Mouse (Mus musculus) ES-Bruce4 (cell line): ENCODE results near the gene Eea1.

ENCODE experiments used
- CTCF ChIP-seq: IDR thresholded peaks from one replicate; pipeline ENCODE4 v1.8.1; 2011; ENCODE audit warnings: low read depth, low read length
- EP300 ChIP-seq: IDR thresholded peaks from 2 replicates; pipeline ENCODE4 v1.6.1; 2011; ENCODE audit warnings: low read depth, low read length; ENCODE audit not compliant: insufficient read depth

- no peak for TF ChIP-seq CTCF
- no peak for TF ChIP-seq EP300
These were observed 75.3 kb downstream of the Eea1 start for GRCm38 (mm10) chr10:96015738-96016137.
